Mouse (Mus musculus) midbrain, embryonic 11.5 days (tissue): ENCODE results near the gene Slfn1. TPM values are rescaled to one million over a fixed set of nuclear protein-coding genes. Genes with fewer than 3 reads are reported as not detected.

Source experiments
- polyA plus RNA-seq: library from polyadenylated mRNA; unstranded; fragments of >200 nt; fragmentation: Nextera tagmentation; extraction: Ambion mirVana; gene quantifications from 2 replicates; pipeline ENCODE4 v1.2.1, GENCODE M21; 2014

Gene Slfn1
- polyA plus RNA-seq, 1 experiment from 2014 or later, result 0.10 TPM

Other genes starting within 250 kb of the Slfn1 start
- gene Rffl, start 245.6 kb upstream of the Slfn1 start, polyA plus RNA-seq, result 8.9 and 9.2 TPM in 2 replicates
- 13.7 and 17.4 TPM in 2 replicates for gene Rad51d, start 226.2 kb upstream of the Slfn1 start, polyA plus RNA-seq
- 0.19 and 0.30 TPM in 2 replicates for gene Fndc8, start 224.7 kb upstream of the Slfn1 start, polyA plus RNA-seq
- 22.9 and 23.7 TPM in 2 replicates for gene Nle1, start 208.4 kb upstream of the Slfn1 start, polyA plus RNA-seq
- gene Unc45b, start 206.3 kb upstream of the Slfn1 start, polyA plus RNA-seq, result 0.10 and 0.21 TPM in 2 replicates
- 0.14 and 0.47 TPM in 2 replicates for gene Slfn5, start 165.5 kb upstream of the Slfn1 start, polyA plus RNA-seq
- 7.1 and 7.6 TPM in 2 replicates for gene Slfn9, start 125.0 kb upstream of the Slfn1 start, polyA plus RNA-seq
- 0.11 and 0.28 TPM in 2 replicates for gene Slfn8, start 96.0 kb upstream of the Slfn1 start, polyA plus RNA-seq
- 2.3 and 2.7 TPM in 2 replicates for gene Slfn2, start 51.7 kb upstream of the Slfn1 start, polyA plus RNA-seq
- not detected in 2 replicates for gene Slfn4, start 58.3 kb downstream of the Slfn1 start, polyA plus RNA-seq
- 0.08 and 0.42 TPM in 2 replicates for gene Slfn3, start 74.5 kb downstream of the Slfn1 start, polyA plus RNA-seq
- 0.79 and 0.88 TPM in 2 replicates for gene Slfn14, start 169.9 kb downstream of the Slfn1 start, polyA plus RNA-seq
- gene Ap2b1, start 182.2 kb downstream of the Slfn1 start, polyA plus RNA-seq, result 121 and 130 TPM in 2 replicates
- 20.1 and 20.8 TPM in 2 replicates for gene Pex12, start 185.7 kb downstream of the Slfn1 start, polyA plus RNA-seq